Mouse (Mus musculus): Measurements from ENCODE around the gene Kcnt2. TPM values are rescaled to one million over a fixed set of nuclear protein-coding genes. Genes with fewer than 3 reads are reported as not detected.

Gene Kcnt2
- total and polyA plus RNA-seq, 2 experiments from 2014 or later: 2.4 to 8.9 TPM

DNA sequence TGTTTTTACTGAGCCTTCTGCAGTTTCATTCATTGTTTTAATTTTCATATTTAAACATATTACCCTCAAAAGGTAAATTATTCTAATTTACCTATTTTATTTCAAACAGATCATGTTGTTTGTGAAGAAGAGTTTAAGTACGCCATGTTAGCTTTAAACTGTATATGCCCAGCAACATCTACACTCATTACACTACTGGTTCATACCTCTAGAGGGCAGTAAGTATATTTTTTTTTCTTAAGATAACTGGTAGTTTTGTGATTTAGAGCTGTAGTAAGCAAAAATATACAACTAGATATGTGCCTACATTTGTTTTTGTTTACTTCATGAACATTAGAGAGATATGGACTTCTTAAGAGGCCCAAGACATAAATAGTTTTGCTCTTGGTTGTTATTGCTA, 238.1 kb downstream of the Kcnt2 start:
- DNase-seq (no peak), ATAC-seq (no peak)
- Histone ChIP-seq H3K36me3 (ENCODE audit: insufficient read depth) (no peaks in the 10 kb centered on the region), H3K9me3 (ENCODE audit: low read length) (no peaks in the 10 kb centered on the region), H3K4me3 (ENCODE audit: low read depth, low read length) (no peak overlapping the region), H3K4me2 (ENCODE audit: low read depth) (no peak overlapping the region), H3K27ac (ENCODE audit: low read depth, low read length) (no peak overlapping the region), H3K27me3 (ENCODE audit: insufficient read depth, low read length) (no peaks in the 10 kb centered on the region), H3K9ac (no peak overlapping the region), H3K4me1 (ENCODE audit: insufficient read depth) (no peaks in the 10 kb centered on the region)
- no peak for TF ChIP-seq CTCF (IDR thresholded peaks at IDR 0.05; ENCODE audit: low read depth)
- 93% methylated on average over 1 of the region's 1 CpGs for WGBS

DNA sequence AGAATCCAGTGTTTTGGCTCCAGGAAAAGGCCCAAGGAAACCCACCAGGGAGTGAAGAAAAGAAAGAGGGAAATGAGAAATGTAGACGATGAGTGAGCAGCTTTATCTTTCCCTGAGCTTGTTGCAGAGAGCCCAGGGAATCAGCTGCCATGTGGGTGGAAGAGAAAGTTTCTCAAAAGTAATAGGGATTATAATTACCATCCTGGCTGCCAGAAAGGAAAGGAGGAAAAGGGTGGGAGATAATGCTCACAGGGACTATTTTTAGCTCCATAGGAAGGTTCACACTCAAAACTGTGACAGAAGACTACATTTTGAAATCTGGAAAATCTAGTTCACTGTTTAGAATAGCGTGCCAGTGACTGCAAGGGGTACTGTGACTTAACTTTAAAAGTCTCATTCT, 243.9 kb downstream of the Kcnt2 start:
- Histone ChIP-seq H3K27ac (ENCODE audit: low read depth, low read length) (no peak overlapping the region), H3K4me3 (ENCODE audit: low read depth, low read length) (no peak overlapping the region), H3K36me3 (ENCODE audit: insufficient read depth) (no peaks in the 10 kb centered on the region), H3K4me1 (ENCODE audit: insufficient read depth) (no peaks in the 10 kb centered on the region), H3K27me3 (ENCODE audit: insufficient read depth, low read length) (no peaks in the 10 kb centered on the region), H3K9me3 (ENCODE audit: low read length) (no peaks in the 10 kb centered on the region), H3K9ac (no peak overlapping the region), H3K4me2 (ENCODE audit: low read depth) (no peak overlapping the region)
- WGBS: 59% methylated on average over 2 of the region's 2 CpGs
- peak; percentile 36; the same call in 1 of the 2 replicates for ATAC-seq
- no peak for TF ChIP-seq CTCF (IDR thresholded peaks at IDR 0.05; ENCODE audit: low read depth)
- DNase-seq: no peak

DNA sequence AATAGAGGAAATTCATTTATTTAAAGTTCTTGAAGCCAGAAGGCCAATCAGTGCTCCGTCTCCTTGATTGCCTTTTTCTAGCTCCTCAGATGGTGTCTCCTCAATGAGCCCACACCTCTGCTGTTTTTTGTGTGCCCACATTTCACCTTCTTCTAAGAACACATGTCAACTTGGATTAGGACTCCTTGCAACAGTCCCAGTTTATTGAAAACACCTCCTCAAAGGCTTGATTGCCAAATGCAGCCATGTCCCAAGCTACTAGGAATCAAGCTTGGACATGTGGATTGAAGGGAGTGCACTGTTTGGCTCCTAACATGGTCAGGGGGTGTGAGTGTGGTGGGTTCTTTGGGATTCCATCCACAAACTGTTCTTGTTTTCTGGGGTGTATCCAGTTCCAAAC, 245.4 kb downstream of the Kcnt2 start:
- WGBS: 81% methylated on average over 1 of the region's 1 CpGs
- Histone ChIP-seq H3K4me2 (ENCODE audit: low read depth) (no peak overlapping the region), H3K4me3 (ENCODE audit: low read depth, low read length) (no peak overlapping the region), H3K9ac (no peak overlapping the region), H3K27ac (ENCODE audit: low read depth, low read length) (no peak overlapping the region), H3K36me3 (ENCODE audit: insufficient read depth) (no peaks in the 10 kb centered on the region), H3K4me1 (ENCODE audit: insufficient read depth) (no peaks in the 10 kb centered on the region), H3K27me3 (ENCODE audit: insufficient read depth, low read length) (no peaks in the 10 kb centered on the region), H3K9me3 (ENCODE audit: low read length) (no peaks in the 10 kb centered on the region)
- no peak for ATAC-seq
- TF ChIP-seq CTCF (IDR thresholded peaks at IDR 0.05; ENCODE audit: low read depth): no peak
- DNase-seq: no peak

DNA sequence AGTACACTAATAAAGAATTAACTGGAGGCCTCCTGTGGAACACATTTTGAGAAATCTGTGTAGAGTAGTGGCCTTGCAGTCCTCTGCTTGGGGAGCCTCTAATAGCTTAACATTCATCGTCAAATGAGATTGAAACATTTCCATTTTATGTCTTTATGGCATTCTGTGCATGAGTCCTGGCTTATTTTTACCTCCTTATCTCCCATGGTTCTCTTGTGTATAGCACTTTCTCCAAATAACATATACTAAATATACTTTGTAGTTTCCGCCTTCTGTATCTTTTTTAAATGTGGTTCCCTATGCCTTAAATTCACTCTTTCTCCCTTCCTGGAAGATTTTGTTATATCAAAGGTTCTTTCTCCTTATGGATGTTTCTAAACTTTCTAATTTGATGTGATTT, 246.3 kb downstream of the Kcnt2 start:
- WGBS: 82% methylated on average over 2 of the region's 2 CpGs
- no peaks in the 10 kb centered on the region for H3K27me3 ChIP-seq (ENCODE audit: insufficient read depth, low read length)
- H3K4me2 ChIP-seq (ENCODE audit: low read depth): no peak overlapping the region
- H3K27ac ChIP-seq (ENCODE audit: low read depth, low read length): no peak overlapping the region
- no peaks in the 10 kb centered on the region for H3K36me3 ChIP-seq (ENCODE audit: insufficient read depth)
- no peaks in the 10 kb centered on the region for H3K9me3 ChIP-seq (ENCODE audit: low read length)
- H3K4me3 ChIP-seq (ENCODE audit: low read depth, low read length): no peak overlapping the region
- no peak for TF ChIP-seq CTCF (IDR thresholded peaks at IDR 0.05; ENCODE audit: low read depth)
- no peak overlapping the region for H3K9ac ChIP-seq
- DNase-seq: no peak
- H3K4me1 ChIP-seq (ENCODE audit: insufficient read depth): no peaks in the 10 kb centered on the region
- ATAC-seq: no peak

DNA sequence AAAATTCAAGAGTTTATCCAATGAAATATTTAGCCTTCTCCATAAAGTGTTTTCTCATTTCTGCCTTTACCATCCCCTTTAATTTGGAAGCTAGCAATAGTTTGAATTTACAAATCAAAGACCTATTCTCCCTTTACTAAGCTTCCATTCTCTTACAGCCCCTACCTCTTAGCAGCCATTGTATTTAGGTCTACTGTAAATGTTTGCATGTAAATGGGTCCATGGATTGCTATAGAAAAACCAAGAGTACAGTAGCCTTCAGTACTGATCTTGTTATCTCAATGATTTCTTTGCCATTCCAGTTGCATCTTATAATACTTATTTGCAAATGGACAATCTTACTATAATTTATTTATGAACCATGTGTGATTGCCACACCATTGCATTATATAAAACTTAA, 267.5 kb downstream of the Kcnt2 start:
- Histone ChIP-seq H3K27me3 (ENCODE audit: insufficient read depth, low read length) (no peaks in the 10 kb centered on the region), H3K4me3 (ENCODE audit: low read depth, low read length) (no peak overlapping the region), H3K9me3 (ENCODE audit: low read length) (no peaks in the 10 kb centered on the region), H3K4me1 (ENCODE audit: insufficient read depth) (no peaks in the 10 kb centered on the region), H3K27ac (ENCODE audit: low read depth, low read length) (no peak overlapping the region), H3K4me2 (ENCODE audit: low read depth) (no peak overlapping the region), H3K9ac (no peak overlapping the region), H3K36me3 (ENCODE audit: insufficient read depth) (no peaks in the 10 kb centered on the region)
- ATAC-seq (no peak), DNase-seq (no peak)
- no peak for TF ChIP-seq CTCF (IDR thresholded peaks at IDR 0.05; ENCODE audit: low read depth)

DNA sequence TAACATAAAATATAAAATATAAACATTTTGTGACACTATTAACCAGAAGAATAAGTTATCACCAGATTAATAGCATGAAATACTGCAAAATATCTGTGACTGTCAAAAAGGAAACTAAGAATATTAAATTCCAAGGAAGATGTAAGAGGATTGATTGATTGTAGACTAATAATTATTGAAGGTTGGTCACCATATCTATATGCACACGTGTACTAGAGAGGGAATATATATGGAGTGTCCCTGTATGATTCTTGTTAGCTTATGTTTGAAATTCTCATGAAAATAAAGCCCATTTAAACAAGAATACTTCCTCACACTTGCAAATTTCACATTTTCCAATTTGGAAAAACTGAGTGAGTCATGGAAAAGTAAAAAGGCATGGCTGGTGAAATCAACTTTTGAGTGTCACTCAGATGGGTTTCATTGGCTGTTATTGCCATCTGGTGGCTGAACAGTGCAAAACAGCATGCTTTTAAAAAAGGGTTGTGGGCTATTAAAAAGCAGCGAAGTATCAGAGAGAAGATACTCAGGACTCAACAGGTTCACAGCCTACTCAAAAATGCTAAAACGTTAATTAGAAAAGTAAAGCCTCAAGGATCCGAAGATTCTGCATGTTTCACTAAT, 285.4 kb downstream of the Kcnt2 start:
- H3K27ac ChIP-seq (ENCODE audit: low read depth, low read length): no peak overlapping the region
- no peak overlapping the region for H3K4me2 ChIP-seq (ENCODE audit: low read depth)
- TF ChIP-seq CTCF (IDR thresholded peaks at IDR 0.05; ENCODE audit: low read depth): peak; percentile 92
- H3K9ac ChIP-seq: no peak overlapping the region
- H3K9me3 ChIP-seq (ENCODE audit: low read length): no peaks in the 10 kb centered on the region
- WGBS: 39% methylated on average over 4 of the region's 4 CpGs
- no peaks in the 10 kb centered on the region for H3K36me3 ChIP-seq (ENCODE audit: insufficient read depth)
- no peaks in the 10 kb centered on the region for H3K27me3 ChIP-seq (ENCODE audit: insufficient read depth, low read length)
- DNase-seq (peak; percentile 81), ATAC-seq (peak; percentile 58)
- H3K4me1 ChIP-seq (ENCODE audit: insufficient read depth): no peaks in the 10 kb centered on the region
- no peak overlapping the region for H3K4me3 ChIP-seq (ENCODE audit: low read depth, low read length)

DNA sequence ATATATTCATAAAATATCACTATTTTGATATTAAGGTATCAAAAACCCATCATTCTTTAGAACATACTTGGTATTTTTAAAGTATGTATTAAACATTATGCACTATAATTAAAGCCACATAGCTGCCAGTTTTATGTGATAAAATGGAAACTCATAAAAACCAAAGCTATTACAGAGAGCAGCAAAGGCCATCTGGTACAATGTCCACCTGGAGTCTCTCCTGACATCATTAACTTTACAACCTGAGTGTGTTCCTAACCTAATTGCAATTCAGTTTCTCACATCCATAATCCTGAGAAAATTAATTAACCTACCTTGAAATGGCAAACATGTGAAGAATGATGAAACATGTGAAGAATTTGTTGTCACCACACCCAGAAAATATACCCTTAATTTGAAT, 288.9 kb downstream of the Kcnt2 start:
- no peak for DNase-seq
- Histone ChIP-seq H3K36me3 (ENCODE audit: insufficient read depth) (no peaks in the 10 kb centered on the region), H3K27ac (ENCODE audit: low read depth, low read length) (no peak overlapping the region), H3K9ac (no peak overlapping the region), H3K4me1 (ENCODE audit: insufficient read depth) (no peaks in the 10 kb centered on the region), H3K9me3 (ENCODE audit: low read length) (no peaks in the 10 kb centered on the region), H3K4me3 (ENCODE audit: low read depth, low read length) (no peak overlapping the region), H3K27me3 (ENCODE audit: insufficient read depth, low read length) (no peaks in the 10 kb centered on the region), H3K4me2 (ENCODE audit: low read depth) (no peak overlapping the region)
- no peak for ATAC-seq
- no peak for TF ChIP-seq CTCF (IDR thresholded peaks at IDR 0.05; ENCODE audit: low read depth)

All from forebrain, postnatal 0 days (tissue).